Mouse (Mus musculus) small intestine, adult 2 months (tissue): ENCODE data around the gene Shoc2.

Experiments used
- CTCF ChIP-seq: fragments of 200-500 bp; IDR thresholded peaks from 2 replicates; pipeline ENCODE4 v1.5.1; 2012; ENCODE audit warnings: low read depth, mild to moderate bottlenecking, control low read depth, inconsistent platforms, low read length, moderate library complexity, mixed read lengths; ENCODE audit not compliant: insufficient replicate concordance, insufficient read length; ENCODE audit errors: extremely low read depth
- POLR2A ChIP-seq: fragments of 200-500 bp; IDR thresholded peaks from 2 replicates; pipeline ENCODE4 v1.6.1; 2012; ENCODE audit warnings: low read depth, mild to moderate bottlenecking, control low read depth, inconsistent platforms, low read length, moderate library complexity

DNA sequence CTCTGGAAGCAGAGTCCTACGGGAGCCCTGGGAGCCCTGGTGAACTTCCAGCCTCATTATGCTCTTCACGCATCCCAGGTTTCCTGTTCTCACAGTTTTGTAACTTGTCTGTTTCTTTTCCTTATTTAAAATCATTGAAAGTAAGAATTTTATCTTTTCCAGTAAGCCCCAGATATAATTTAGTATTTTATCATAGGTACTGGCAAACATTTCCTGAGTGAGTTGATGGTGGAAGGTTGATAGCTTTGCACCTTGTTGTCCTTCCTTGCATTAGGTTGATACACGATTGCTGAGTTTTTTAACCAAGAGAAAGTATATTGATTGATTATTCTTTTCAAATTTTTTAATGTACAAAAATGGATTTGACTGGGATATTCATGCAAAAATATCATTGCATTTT is 25.1 kb downstream of the Shoc2 start:
- no peak for TF ChIP-seq POLR2A
- TF ChIP-seq CTCF: no peak
